Mouse (Mus musculus) heart, postnatal 0 days (tissue): ENCODE measurements around the gene Tgds.

Source experiments
- CTCF ChIP-seq: IDR thresholded peaks from 2 replicates; pipeline ENCODE4 v1.5.1; 2016; ENCODE audit warnings: antibody characterized with exemption, control low read depth, low read depth
- EP300 ChIP-seq: IDR thresholded peaks from 2 replicates; pipeline ENCODE4 v1.6.1; 2016; ENCODE audit warnings: antibody characterized with exemption, low read depth

- no peak for TF ChIP-seq EP300
- no peak for TF ChIP-seq CTCF
These were observed 43.1 kb upstream of the Tgds start for GRCm38 (mm10) chr14:118175694-118176085.
